16 mouse cellular contexts compared by ENCODE assay signal in the genomic region with DNA sequence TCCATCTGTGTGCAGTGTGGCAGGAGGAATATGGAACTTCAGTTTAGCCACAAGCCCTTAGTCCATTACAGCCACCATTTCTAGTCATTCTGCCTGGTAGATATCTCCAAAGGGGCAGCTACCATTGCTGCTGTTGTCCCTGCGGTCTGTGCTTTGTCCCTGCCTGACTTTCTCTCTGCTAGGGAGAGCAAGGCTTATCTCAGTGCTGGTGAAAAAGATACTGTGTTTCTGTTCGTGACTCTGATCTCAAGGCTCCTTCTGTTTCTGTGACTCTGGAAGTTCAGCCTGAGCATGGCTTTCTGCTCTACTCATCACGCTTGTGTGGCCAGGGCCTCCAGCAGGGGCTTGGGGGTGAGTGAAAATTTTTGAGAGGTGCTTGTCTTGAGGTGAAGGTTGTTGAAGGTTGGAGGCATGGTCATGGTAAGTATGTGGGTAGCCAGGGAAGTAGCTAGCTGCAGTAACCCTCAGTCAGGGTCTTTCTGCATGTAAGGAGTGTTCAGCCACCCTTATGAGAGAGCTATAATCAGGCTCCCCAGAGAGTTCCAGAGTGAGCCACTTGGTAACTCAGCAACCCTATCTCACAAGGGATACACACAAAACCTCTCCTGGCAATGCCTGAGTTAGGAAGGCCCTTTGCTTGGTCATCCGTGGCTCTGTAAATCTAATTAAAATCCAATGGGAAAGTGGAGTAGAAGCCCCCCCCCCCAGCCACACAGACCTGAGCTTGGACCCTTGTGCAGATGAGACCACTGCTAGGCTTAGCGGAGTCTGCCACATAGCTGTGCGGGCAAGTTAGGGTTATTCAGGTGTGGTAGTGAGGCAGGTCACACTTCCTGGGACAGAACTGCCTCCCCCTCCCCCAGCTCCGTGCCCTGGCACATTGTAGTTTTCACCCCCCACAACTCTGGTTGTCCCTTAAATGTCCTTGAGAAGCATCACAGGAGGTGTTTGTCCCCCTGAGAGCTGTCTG. TPM values are rescaled to one million over a fixed set of nuclear protein-coding genes. Genes with fewer than 3 reads are reported as not detected.
DNase-seq lines count a peak whose midpoint lies in the region; ATAC-seq lines count a peak whose summit lies in the region.
"Had no signal": no experiment of that assay in that cellular context is flagged by ENCODE, and none has a peak within 500 bp of the region (broad histone marks: within the 10 kb centered on the region; RNA-seq: fewer than 3 reads in every experiment).

No protein-coding gene starts in this region.

- no peak for ATAC-seq in heart, embryonic 16.5 days (replicated peaks; ENCODE audit: extremely low read depth, insufficient read depth, low FRiP score)
- ATAC-seq in neural tube, embryonic 11.5 days (ENCODE audit: insufficient read depth, low FRiP score, low TSS enrichment) = no peak
- no peak for ATAC-seq in neural tube, embryonic 15.5 days (ENCODE audit: low FRiP score)
- no peak for ATAC-seq in midbrain, embryonic 14.5 days (ENCODE audit: low FRiP score, low TSS enrichment)
- ATAC-seq: intestine, postnatal 0 days had no signal

- no peak overlapping the region for H3K4me2 ChIP-seq in heart, embryonic 16.5 days (ENCODE audit: low read depth, low read length)
- H3K4me2 ChIP-seq in neural tube, embryonic 11.5 days (ENCODE audit: low read depth) = no peak overlapping the region
- H3K4me2 ChIP-seq in neural tube, embryonic 15.5 days = no peak overlapping the region
- no peak overlapping the region for H3K4me2 ChIP-seq in midbrain, embryonic 14.5 days (ENCODE audit: low read length)
- H3K4me2 ChIP-seq: lung, embryonic 15.5 days had no signal

- peak; percentile 7 for DNase-seq in cerebellum, adult 11-12 months
- no peak for DNase-seq in cerebellum, adult 11 months
- DNase-seq in heart, adult 8-10 months (ENCODE audit: low spot score) = no peak
- DNase-seq in neural tube, embryonic 11.5 days (ENCODE audit: low spot score) = peak; percentile 10
- DNase-seq in midbrain, embryonic 14.5 days = peak; percentile 17
- no peak for DNase-seq in right cerebral cortex, postnatal 25 days
- DNase-seq: heart, postnatal 14 days; thymus, adult 2 months had no signal

- no peak overlapping the region for H3K9ac ChIP-seq in heart, embryonic 16.5 days (ENCODE audit: low read length)
- no peak overlapping the region for H3K9ac ChIP-seq in neural tube, embryonic 11.5 days (ENCODE audit: low read length)
- H3K9ac ChIP-seq in neural tube, embryonic 15.5 days (replicated peaks) = no peak overlapping the region
- H3K9ac ChIP-seq in midbrain, embryonic 14.5 days (replicated peaks; ENCODE audit: low read length) = no peak overlapping the region
- H3K9ac ChIP-seq: lung, embryonic 15.5 days had no signal

- 0 out of 2 replicates have a peak overlapping the region, but pooled peaks have one; percentile 12 for H3K27ac ChIP-seq in heart, embryonic 16.5 days (ENCODE audit: low read length)
- no peak overlapping the region for H3K27ac ChIP-seq in neural tube, embryonic 11.5 days (ENCODE audit: low read depth, low read length)
- H3K27ac ChIP-seq in neural tube, embryonic 15.5 days (replicated peaks) = no peak overlapping the region
- peak overlapping the region; percentile 4; the same call in 1 of the 2 replicates for H3K27ac ChIP-seq in midbrain, embryonic 14.5 days (replicated peaks; ENCODE audit: low read depth, low read length)
- H3K27ac ChIP-seq: lung, embryonic 15.5 days had no signal

- no peaks in the 10 kb centered on the region for H3K9me3 ChIP-seq in heart, embryonic 16.5 days (replicated peaks; ENCODE audit: control insufficient read depth, low read length)
- no peaks in the 10 kb centered on the region for H3K9me3 ChIP-seq in neural tube, embryonic 11.5 days (ENCODE audit: control insufficient read depth, low read length)
- no peaks in the 10 kb centered on the region for H3K9me3 ChIP-seq in neural tube, embryonic 15.5 days (replicated peaks)
- no peaks in the 10 kb centered on the region for H3K9me3 ChIP-seq in midbrain, embryonic 14.5 days (ENCODE audit: control insufficient read depth, low read length)
- H3K9me3 ChIP-seq: lung, embryonic 15.5 days had no signal

- no peaks in the 10 kb centered on the region for H3K27me3 ChIP-seq in heart, embryonic 16.5 days (ENCODE audit: control insufficient read depth, insufficient read depth, low read length)
- no peaks in the 10 kb centered on the region for H3K27me3 ChIP-seq in neural tube, embryonic 11.5 days (ENCODE audit: control insufficient read depth, insufficient read depth, low read length)
- H3K27me3 ChIP-seq in neural tube, embryonic 15.5 days (replicated peaks) = no peaks in the 10 kb centered on the region
- H3K27me3 ChIP-seq in midbrain, embryonic 14.5 days (ENCODE audit: control insufficient read depth, insufficient read depth, low read length) = no peaks in the 10 kb centered on the region
- H3K27me3 ChIP-seq: lung, embryonic 15.5 days had no signal

- no peaks in the 10 kb centered on the region for H3K36me3 ChIP-seq in heart, embryonic 16.5 days (ENCODE audit: control insufficient read depth, insufficient read depth)
- no peaks in the 10 kb centered on the region for H3K36me3 ChIP-seq in neural tube, embryonic 11.5 days (ENCODE audit: control insufficient read depth, insufficient read depth, low read length)
- no peaks in the 10 kb centered on the region for H3K36me3 ChIP-seq in neural tube, embryonic 15.5 days
- no peaks in the 10 kb centered on the region for H3K36me3 ChIP-seq in midbrain, embryonic 14.5 days (ENCODE audit: control insufficient read depth, insufficient read depth, low read length)
- H3K36me3 ChIP-seq: lung, embryonic 15.5 days had no signal

- 53% methylated on average over 7 of the region's 7 CpGs for WGBS in heart, embryonic 16.5 days
- 79% methylated on average over 7 of the region's 7 CpGs for WGBS in neural tube, embryonic 11.5 days
- WGBS in neural tube, embryonic 15.5 days = 76% methylated on average over 7 of the region's 7 CpGs
- WGBS in midbrain, embryonic 14.5 days = 61% methylated on average over 7 of the region's 7 CpGs

- no peak overlapping the region for H3K4me3 ChIP-seq in heart, embryonic 16.5 days (ENCODE audit: low read length)
- H3K4me3 ChIP-seq in neural tube, embryonic 11.5 days (ENCODE audit: low read depth, low read length) = no peak overlapping the region
- H3K4me3 ChIP-seq in neural tube, embryonic 15.5 days (replicated peaks) = no peak overlapping the region
- H3K4me3 ChIP-seq in midbrain, embryonic 14.5 days (replicated peaks; ENCODE audit: low read depth, low read length) = no peak overlapping the region
- H3K4me3 ChIP-seq: lung, embryonic 15.5 days had no signal

- H3K4me1 ChIP-seq in heart, embryonic 16.5 days (ENCODE audit: control insufficient read depth, insufficient read depth, low read length) = peaks cover 12% of the 10 kb centered on the region
- H3K4me1 ChIP-seq in neural tube, embryonic 11.5 days (ENCODE audit: control insufficient read depth, insufficient read depth, low read length) = peaks cover 27% of the 10 kb centered on the region
- peaks cover 43% of the 10 kb centered on the region for H3K4me1 ChIP-seq in neural tube, embryonic 15.5 days
- H3K4me1 ChIP-seq in midbrain, embryonic 14.5 days (ENCODE audit: control insufficient read depth, insufficient read depth, low read length) = peaks cover 39% of the 10 kb centered on the region
- H3K4me1 ChIP-seq: lung, embryonic 15.5 days had no signal

RNA-seq across cellular contexts. Expression of gene Acsl6, which starts 10.1 kb away (rescaled TPM):
- polyA plus RNA-seq in heart, embryonic 16.5 days (2015; fragmentation: Nextera tagmentation; extraction: Ambion mirVana) = 0.37 and 0.66 TPM in 2 replicates
- 10 to 100 TPM; 10.1 to 17.7 (median 14.0) TPM for total RNA-seq in heart, adult 8-10 months (2022)
- 16.6 and 17.7 TPM in 2 replicates for polyA plus RNA-seq in neural tube, embryonic 11.5 days (2014; fragmentation: Nextera tagmentation; extraction: Ambion mirVana)
- 40.1 and 47.3 TPM in 2 replicates for polyA plus RNA-seq in neural tube, embryonic 15.5 days (2015; fragmentation: Nextera tagmentation; extraction: Ambion mirVana)
- 38.4 and 40.9 TPM in 2 replicates for polyA plus RNA-seq in midbrain, embryonic 14.5 days (2014; fragmentation: Nextera tagmentation; extraction: Ambion mirVana)
- total RNA-seq: monocyte, adult 5-6 weeks had no signal

RNA-seq across cellular contexts. Expression of gene Il3, which starts 46.6 kb away (rescaled TPM):
- polyA plus RNA-seq in heart, embryonic 16.5 days (2015; fragmentation: Nextera tagmentation; extraction: Ambion mirVana) = not detected in 2 replicates
- total RNA-seq in heart, adult 8-10 months (2022) = not detected
- not detected in 2 replicates for polyA plus RNA-seq in neural tube, embryonic 11.5 days (2014; fragmentation: Nextera tagmentation; extraction: Ambion mirVana)
- polyA plus RNA-seq in neural tube, embryonic 15.5 days (2015; fragmentation: Nextera tagmentation; extraction: Ambion mirVana) = not detected in 2 replicates
- not detected in 2 replicates for polyA plus RNA-seq in midbrain, embryonic 14.5 days (2014; fragmentation: Nextera tagmentation; extraction: Ambion mirVana)
- total RNA-seq: gastrocnemius, adult 8-10 months; heart, postnatal 14 days; left cerebral cortex, postnatal 36 days; monocyte, adult 5-6 weeks had no signal
- polyA plus RNA-seq: intestine, postnatal 0 days; lung, embryonic 15.5 days; spleen, adult 2 months; thymus, adult 2 months had no signal

RNA-seq across cellular contexts. Expression of gene Meikin, which starts 56.8 kb away (rescaled TPM):
- not detected in 2 replicates for polyA plus RNA-seq in heart, embryonic 16.5 days (2015; fragmentation: Nextera tagmentation; extraction: Ambion mirVana)
- not detected for total RNA-seq in heart, adult 8-10 months (2022)
- polyA plus RNA-seq in neural tube, embryonic 11.5 days (2014; fragmentation: Nextera tagmentation; extraction: Ambion mirVana) = not detected in 2 replicates
- not detected in 2 replicates for polyA plus RNA-seq in neural tube, embryonic 15.5 days (2015; fragmentation: Nextera tagmentation; extraction: Ambion mirVana)
- polyA plus RNA-seq in midbrain, embryonic 14.5 days (2014; fragmentation: Nextera tagmentation; extraction: Ambion mirVana) = not detected in 2 replicates
- total RNA-seq: gastrocnemius, adult 8-10 months; heart, postnatal 14 days; left cerebral cortex, postnatal 36 days; monocyte, adult 5-6 weeks had no signal
- polyA plus RNA-seq: intestine, postnatal 0 days; lung, embryonic 15.5 days; spleen, adult 2 months; thymus, adult 2 months had no signal

Comparison
In these comparisons a context has a peak if more than half of its experiments do, and no peak if none do; other contexts are left out.
1. DNase-seq: peak in cerebellum, adult 11-12 months (single experiment), neural tube, embryonic 11.5 days (single experiment) and midbrain, embryonic 14.5 days (single experiment); none in cerebellum, adult 11 months (single experiment), heart, adult 8-10 months (single experiment) and right cerebral cortex, postnatal 25 days (single experiment).
2. H3K27ac ChIP-seq: peak in heart, embryonic 16.5 days (single experiment) and midbrain, embryonic 14.5 days (single experiment); none in neural tube, embryonic 11.5 days (single experiment) and neural tube, embryonic 15.5 days (single experiment).
3. RNA of gene Acsl6, which starts 10.1 kb away (polyA plus RNA-seq): 40.1 to 47.3 TPM in neural tube, embryonic 15.5 days, 38.4 to 40.9 TPM in midbrain, embryonic 14.5 days and 16.6 to 17.7 TPM in neural tube, embryonic 11.5 days; 0.37 to 0.66 TPM in heart, embryonic 16.5 days; every median in the first group is over 10 times any median in the second.